Mouse (Mus musculus) embryonic fibroblast, embryonic 13.5 days (primary cell): ENCODE measurements at regions not wholly inside any gene's neighbourhood (a gene's known extent, or its start where the extent isn't known, plus 50 kb on each side); places are given as distances from the start of the nearest gene placed in this dataset.

ENCODE experiments used
- H3K27ac ChIP-seq: 2 replicates; pipeline ENCODE4 v1.5.1; 2012; ENCODE audit warnings: low read length, control low read depth, inconsistent platforms; ENCODE audit not compliant: insufficient read depth
- H3K4me1 ChIP-seq: 2 replicates; pipeline ENCODE4 v1.6.1; 2011; ENCODE audit warnings: low read length; ENCODE audit not compliant: control insufficient read depth, insufficient read depth
- H3K4me3 ChIP-seq: 2 replicates; pipeline ENCODE4 v1.5.1; 2011; ENCODE audit warnings: mild to moderate bottlenecking, control low read depth, low read length; ENCODE audit not compliant: insufficient read depth
- CTCF ChIP-seq: IDR thresholded peaks from 2 replicates; pipeline ENCODE4 v1.5.1; 2011; ENCODE audit warnings: mild to moderate bottlenecking, control low read depth, low read length, moderate library complexity, borderline replicate concordance; ENCODE audit not compliant: insufficient read depth
- POLR2A ChIP-seq: IDR thresholded peaks from 2 replicates; pipeline ENCODE4 v1.6.1; 2011; ENCODE audit warnings: low read depth, mild to moderate bottlenecking, control low read depth, low read length, moderate library complexity

- Histone ChIP-seq H3K4me3 (no peak overlapping the region), H3K4me1 (peaks cover 2% of the 10 kb centered on the region; the same call in 1 of the 2 replicates), H3K27ac (no peak overlapping the region)
- TF ChIP-seq CTCF (no peak), POLR2A (no peak)
Observed at GRCm38 (mm10) chr1:183804295-183804694, 208.8 kb upstream of the Dusp10 start.

GRCm38 (mm10) chr1:183806864-183807730 lies 206.0 kb upstream of the Dusp10 start:
- no peak for TF ChIP-seq POLR2A
- no peak for TF ChIP-seq CTCF
- Histone ChIP-seq H3K4me3 (no peak overlapping the region), H3K27ac (no peak overlapping the region)

GRCm38 (mm10) chr1:183808168-183808567 lies 204.9 kb upstream of the Dusp10 start:
- no peak for TF ChIP-seq POLR2A
- no peak for TF ChIP-seq CTCF
- Histone ChIP-seq H3K27ac (no peak overlapping the region), H3K4me3 (no peak overlapping the region), H3K4me1 (peaks cover 2% of the 10 kb centered on the region; the same call in 1 of the 2 replicates)

More at GRCm38 (mm10) chr1:183806864-183807730, 206.0 kb upstream of the Dusp10 start:
- peaks cover 2% of the 10 kb centered on the region; the same call in 1 of the 2 replicates for H3K4me1 ChIP-seq

- no peak overlapping the region for H3K27ac ChIP-seq
- TF ChIP-seq POLR2A: no peak
- TF ChIP-seq CTCF: no peak
- H3K4me3 ChIP-seq: no peak overlapping the region
- no peaks in the 10 kb centered on the region for H3K4me1 ChIP-seq
Observed at GRCm38 (mm10) chr1:183820555-183820954, 192.5 kb upstream of the Dusp10 start.

DNA sequence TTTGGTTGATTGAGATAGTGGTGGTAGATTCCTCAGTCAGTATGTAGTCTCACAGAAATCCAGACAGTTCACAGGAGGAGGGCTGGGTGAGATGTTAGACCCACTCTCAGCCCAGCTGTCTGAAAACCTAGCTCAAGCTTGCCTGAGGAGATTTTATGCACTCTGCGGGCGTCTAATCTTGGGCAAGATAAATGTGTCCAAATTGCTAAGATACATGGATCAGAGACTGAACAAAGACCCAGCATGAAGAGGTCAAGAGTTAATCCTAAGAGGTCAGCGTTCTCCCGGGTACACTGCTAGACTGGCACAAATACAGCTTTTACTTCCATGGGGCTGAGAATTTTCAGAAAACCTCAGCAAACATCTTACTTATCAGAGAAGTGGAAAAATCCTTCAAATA lies 186.8 kb upstream of the Dusp10 start:
- no peak for TF ChIP-seq POLR2A
- no peak for TF ChIP-seq CTCF
- no peaks in the 10 kb centered on the region for H3K4me1 ChIP-seq
- H3K4me3 ChIP-seq: no peak overlapping the region
- no peak overlapping the region for H3K27ac ChIP-seq

DNA sequence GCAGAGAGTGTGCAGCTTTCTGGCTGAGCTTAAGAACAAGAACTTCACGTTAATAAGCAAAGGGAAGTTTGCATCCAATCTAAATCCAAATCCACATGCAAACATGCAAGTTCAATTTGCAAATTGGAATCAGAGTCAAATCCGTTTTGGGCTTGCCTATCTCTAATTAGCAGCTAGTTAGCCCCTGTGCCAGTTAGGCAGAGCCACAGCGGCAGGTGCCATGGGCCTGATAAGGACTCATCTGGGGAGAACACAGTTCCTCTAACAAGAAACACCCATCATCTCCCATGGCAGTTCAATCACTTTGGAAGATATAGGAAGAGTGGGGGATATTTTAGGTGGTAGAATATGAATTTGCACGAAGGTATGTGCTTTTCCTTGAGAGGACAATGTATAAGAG lies 168.0 kb upstream of the Dusp10 start:
- no peak overlapping the region for H3K4me3 ChIP-seq
- H3K4me1 ChIP-seq: no peaks in the 10 kb centered on the region
- no peak overlapping the region for H3K27ac ChIP-seq
- no peak for TF ChIP-seq CTCF
- TF ChIP-seq POLR2A: no peak

DNA sequence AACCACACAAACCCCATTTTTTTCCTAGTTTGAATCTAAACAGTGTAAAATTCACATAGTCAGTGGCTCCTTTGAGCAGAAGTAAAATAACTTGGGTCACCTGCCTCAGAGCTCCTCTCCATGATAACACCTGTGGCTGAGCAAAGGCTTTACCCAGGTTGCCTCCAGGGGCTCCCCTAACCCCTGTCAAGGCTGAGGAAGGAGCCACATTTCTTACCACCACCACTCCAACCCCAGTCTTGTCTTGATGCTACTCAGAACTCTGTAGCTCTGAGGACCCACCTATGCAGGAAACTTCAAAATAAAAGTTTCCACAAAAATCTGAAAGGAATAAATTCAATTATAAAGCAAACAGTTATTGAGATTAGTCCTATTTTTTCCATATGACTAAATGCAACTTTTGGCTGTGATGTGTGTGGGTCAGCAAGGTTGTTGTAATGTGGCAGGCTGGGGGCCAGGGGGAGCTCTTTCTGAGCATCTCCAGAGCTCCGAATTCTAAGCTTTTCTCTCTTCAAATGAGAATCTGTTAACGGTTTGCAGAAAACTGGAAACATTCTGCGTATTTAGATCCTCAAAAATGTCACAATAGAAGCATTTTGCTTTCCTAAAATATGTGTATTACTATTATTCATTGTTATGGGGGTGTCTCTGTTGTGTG lies 159.0 kb upstream of the Dusp10 start:
- TF ChIP-seq CTCF (no peak), POLR2A (no peak)
- Histone ChIP-seq H3K4me1 (no peaks in the 10 kb centered on the region), H3K4me3 (no peak overlapping the region), H3K27ac (no peak overlapping the region)

- TF ChIP-seq CTCF (no peak), POLR2A (no peak)
- Histone ChIP-seq H3K27ac (peak overlapping the region; percentile 60), H3K4me1 (peaks cover 6% of the 10 kb centered on the region; the same call in 1 of the 2 replicates), H3K4me3 (no peak overlapping the region)
Observed at GRCm38 (mm10) chr1:183865111-183865510, 148.0 kb upstream of the Dusp10 start.

- peak overlapping the region; percentile 60 for H3K27ac ChIP-seq
- no peak overlapping the region for H3K4me3 ChIP-seq
- TF ChIP-seq POLR2A: no peak
- no peak for TF ChIP-seq CTCF
- H3K4me1 ChIP-seq: peaks cover 6% of the 10 kb centered on the region; the same call in 1 of the 2 replicates
Observed at GRCm38 (mm10) chr1:183865586-183865985, 147.5 kb upstream of the Dusp10 start.

GRCm38 (mm10) chr1:183868965-183869364 lies 144.1 kb upstream of the Dusp10 start:
- Histone ChIP-seq H3K4me1 (peaks cover 6% of the 10 kb centered on the region; the same call in 1 of the 2 replicates), H3K4me3 (no peak overlapping the region), H3K27ac (no peak overlapping the region)
- no peak for TF ChIP-seq POLR2A
- TF ChIP-seq CTCF: no peak
